Mouse (Mus musculus): ENCODE results near the gene 1700067P10Rik. TPM values are rescaled to one million over a fixed set of nuclear protein-coding genes. Genes with fewer than 3 reads are reported as not detected.

Gene 1700067P10Rik
- total and polyA plus RNA-seq, 3 experiments, result not detected

DNA sequence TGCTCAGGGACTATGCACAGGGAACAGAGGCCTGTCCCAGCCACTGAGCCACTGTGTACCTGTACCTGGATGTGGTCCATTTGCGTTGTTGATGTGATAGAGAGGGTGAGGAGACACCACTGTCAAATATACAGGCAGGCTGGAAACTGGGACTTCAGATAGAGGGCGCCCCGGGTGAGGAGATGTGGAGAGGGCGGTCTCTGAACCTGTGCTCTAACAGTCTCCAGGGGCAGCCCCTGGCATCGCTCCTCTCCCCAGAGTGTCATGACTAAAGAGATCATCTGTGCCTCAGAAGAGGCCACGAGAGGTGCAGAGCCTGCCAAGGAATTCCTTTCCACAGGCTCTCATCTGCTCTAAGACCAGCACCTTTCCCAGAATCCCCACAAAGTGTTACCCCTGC, 18.7 kb downstream of the 1700067P10Rik start (continued):
- TF ChIP-seq PAX5 (IDR thresholded peaks at IDR 0.05; ENCODE audit: low read length) (no peak), E2F4 (IDR thresholded peaks at IDR 0.05; ENCODE audit: insufficient replicate concordance, low read depth, low read length) (no peak)

DNA sequence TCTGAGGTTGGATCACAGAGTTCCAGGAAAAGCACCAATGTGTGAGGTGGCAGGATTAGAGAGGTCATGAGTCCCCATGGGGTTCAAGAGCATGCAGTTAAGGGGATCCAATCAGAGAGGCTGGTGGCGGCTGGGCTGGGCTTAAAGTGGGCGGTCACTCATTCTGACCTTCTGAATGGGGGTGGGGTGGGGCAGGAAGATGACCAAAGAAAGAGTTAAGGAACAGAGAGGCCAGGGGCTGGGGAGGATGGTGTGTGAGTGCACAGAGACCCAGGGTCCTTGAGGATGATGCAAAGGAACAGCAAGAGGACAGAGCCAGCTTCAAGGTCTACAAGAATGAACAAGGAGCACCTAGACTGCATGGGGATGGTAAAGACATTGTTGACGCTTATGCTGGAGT, 19.4 kb downstream of the 1700067P10Rik start:
- peak overlapping the region; percentile 76 for H3K9ac ChIP-seq (ENCODE audit: insufficient read depth, low read depth)
- peaks cover 14% of the 10 kb centered on the region for H3K9me3 ChIP-seq (replicated peaks; ENCODE audit: low read length)
- no peaks in the 10 kb centered on the region for H3K79me2 ChIP-seq (replicated peaks; ENCODE audit: control insufficient read depth, extremely low read depth, insufficient read depth, poor library complexity, severe bottlenecking)
- H3K27ac ChIP-seq (ENCODE audit: insufficient read depth, low read depth), result peak overlapping the region; percentile 99
- in situ Hi-C loops (cut with MboI; ENCODE audit: low pct_ligation_motif_present, low pct_unique_long_range_greater_than_20kb, low sequenced_read_pairs) (loop anchor here (25.0 kb wide), 1 partner anchor 179 kb away; the partner anchor contains the start of gene Treml2), dilution Hi-C loops (cut with MboI; ENCODE audit: extremely low pct_ligation_motif_present, extremely low pct_unique_long_range_greater_than_20kb, low sequenced_read_pairs) (no loop called here)
- H3K4me2 ChIP-seq (ENCODE audit: insufficient read depth, low read depth, poor library complexity, severe bottlenecking), result peak overlapping the region; percentile 48
- peaks cover 24 to 50% of the 10 kb centered on the region in 2 experiments for H3K4me1 ChIP-seq (ENCODE audit: control insufficient read depth in 1 of 2, insufficient read depth in 2 of 2)
- peaks cover 0 to 3% of the 10 kb centered on the region in 2 experiments for H3K36me3 ChIP-seq (replicated peaks in 1 of 2; ENCODE audit: control insufficient read depth in 1 of 2, insufficient read depth in 1 of 2, low read length in 1 of 2)
- DNase-seq (ENCODE audit: extremely low read depth), result peak; percentile 91
- H3K27me3 ChIP-seq (replicated peaks), result no peaks in the 10 kb centered on the region
- peak overlapping the region; percentile 13 to 45 (median 27) for H3K4me3 ChIP-seq (replicated peaks in 1 of 3; ENCODE audit: low read depth in 2 of 3, low read length in 2 of 3, poor library complexity in 1 of 3)
- TF ChIP-seq ZKSCAN1 (IDR thresholded peaks at IDR 0.05; ENCODE audit: borderline replicate concordance, low read depth, low read length) (no peak), TBP (conservative IDR thresholded peaks at IDR 0.05; ENCODE audit: low read depth, low read length) (peak; percentile 67; the same call in 1 of the 2 replicates), ZNF384 (IDR thresholded peaks at IDR 0.05; ENCODE audit: low read depth, low read length) (no peak), RAD21 (IDR thresholded peaks at IDR 0.05; ENCODE audit: low read depth, low read length) (no peak), ZMIZ1 (IDR thresholded peaks at IDR 0.05; ENCODE audit: low read depth, low read length) (no peak), CTCF (conservative IDR thresholded peaks at IDR 0.05 in 1 of 2, IDR thresholded peaks at IDR 0.05 in 1 of 2; ENCODE audit: low read depth in 2 of 2, low read length in 2 of 2) (no peak), E2F4 (IDR thresholded peaks at IDR 0.05; ENCODE audit: insufficient replicate concordance, low read depth, low read length) (no peak), MEF2A (IDR thresholded peaks at IDR 0.05; ENCODE audit: borderline replicate concordance, low read depth, low read length) (peak; percentile 41; the same call in 1 of the 2 replicates), JUND (conservative IDR thresholded peaks at IDR 0.05; ENCODE audit: low read depth, low read length) (no peak), MAFK (IDR thresholded peaks at IDR 0.05; ENCODE audit: insufficient replicate concordance, low read length) (no peak), PAX5 (IDR thresholded peaks at IDR 0.05; ENCODE audit: low read length) (no peak), NRF1 (IDR thresholded peaks at IDR 0.05; ENCODE audit: low read depth, low read length) (no peak), NELFE (IDR thresholded peaks at IDR 0.05; ENCODE audit: low read depth, low read length) (peak; percentile 72), IRF4 (IDR thresholded peaks at IDR 0.05; ENCODE audit: low read depth, low read length) (no peak), POLR2AphosphoS2 (IDR thresholded peaks at IDR 0.05; ENCODE audit: low read depth, low read length) (no peak), UBTF (IDR thresholded peaks at IDR 0.05; ENCODE audit: low read depth, low read length) (no peak), CHD2 (IDR thresholded peaks at IDR 0.05; ENCODE audit: low read length) (peak; percentile 74), BHLHE40 (IDR thresholded peaks at IDR 0.05; ENCODE audit: low read depth, low read length) (0 out of 2 replicates have a peak, but pooled peaks have one; percentile 4), TCF12 (IDR thresholded peaks at IDR 0.05; ENCODE audit: low read depth, low read length) (peak; percentile 69; the same call in 1 of the 2 replicates), GABPA (IDR thresholded peaks at IDR 0.05; ENCODE audit: insufficient replicate concordance, low read depth, low read length) (no peak), USF2 (conservative IDR thresholded peaks at IDR 0.05; ENCODE audit: low read depth, low read length) (no peak), ETS1 (conservative IDR thresholded peaks at IDR 0.05; ENCODE audit: low read depth, low read length) (0 out of 2 replicates have a peak, but pooled peaks have one; percentile 13), HCFC1 (IDR thresholded peaks at IDR 0.05; ENCODE audit: low read depth, low read length) (no peak; the same call in 1 of the 2 replicates), ZC3H11A (IDR thresholded peaks at IDR 0.05; ENCODE audit: low read depth, low read length) (no peak), SMC3 (IDR thresholded peaks at IDR 0.05; ENCODE audit: low read depth, low read length) (no peak), MXI1 (IDR thresholded peaks at IDR 0.05; ENCODE audit: low read depth, low read length) (no peak), POLR2A (IDR thresholded peaks at IDR 0.05; ENCODE audit: low read depth, low read length) (peak; percentile 61), MYC (IDR thresholded peaks at IDR 0.05; ENCODE audit: low read depth, low read length) (0 out of 2 replicates have a peak, but pooled peaks have one; percentile 36), ELF1 (IDR thresholded peaks at IDR 0.05; ENCODE audit: low read depth, low read length) (peak; percentile 26; the same call in 1 of the 2 replicates), EP300 (IDR thresholded peaks at IDR 0.05; ENCODE audit: low read length) (no peak), MAX (IDR thresholded peaks at IDR 0.05; ENCODE audit: low read length) (no peak), SIN3A (IDR thresholded peaks at IDR 0.05; ENCODE audit: low read length) (no peak), RCOR1 (conservative IDR thresholded peaks at IDR 0.05; ENCODE audit: low read depth, low read length) (no peak), USF1 (IDR thresholded peaks at IDR 0.05; ENCODE audit: low read depth, low read length) (no peak), CHD1 (IDR thresholded peaks at IDR 0.05; ENCODE audit: low read depth, low read length) (no peak), MAZ (IDR thresholded peaks at IDR 0.05; ENCODE audit: low read depth, low read length) (no peak; the same call in 1 of the 2 replicates), JUN (IDR thresholded peaks at IDR 0.05; ENCODE audit: insufficient read depth, low read depth, low read length) (no peak), KAT2A (IDR thresholded peaks at IDR 0.05; ENCODE audit: insufficient replicate concordance, low read length) (no peak)
